Mouse (Mus musculus): ENCODE data around the gene Stat3. TPM values are rescaled to one million over a fixed set of nuclear protein-coding genes. Genes with fewer than 3 reads are reported as not detected.

Stat3 gene
- polyA plus RNA-seq, 1 experiment = 102 TPM

DNA sequence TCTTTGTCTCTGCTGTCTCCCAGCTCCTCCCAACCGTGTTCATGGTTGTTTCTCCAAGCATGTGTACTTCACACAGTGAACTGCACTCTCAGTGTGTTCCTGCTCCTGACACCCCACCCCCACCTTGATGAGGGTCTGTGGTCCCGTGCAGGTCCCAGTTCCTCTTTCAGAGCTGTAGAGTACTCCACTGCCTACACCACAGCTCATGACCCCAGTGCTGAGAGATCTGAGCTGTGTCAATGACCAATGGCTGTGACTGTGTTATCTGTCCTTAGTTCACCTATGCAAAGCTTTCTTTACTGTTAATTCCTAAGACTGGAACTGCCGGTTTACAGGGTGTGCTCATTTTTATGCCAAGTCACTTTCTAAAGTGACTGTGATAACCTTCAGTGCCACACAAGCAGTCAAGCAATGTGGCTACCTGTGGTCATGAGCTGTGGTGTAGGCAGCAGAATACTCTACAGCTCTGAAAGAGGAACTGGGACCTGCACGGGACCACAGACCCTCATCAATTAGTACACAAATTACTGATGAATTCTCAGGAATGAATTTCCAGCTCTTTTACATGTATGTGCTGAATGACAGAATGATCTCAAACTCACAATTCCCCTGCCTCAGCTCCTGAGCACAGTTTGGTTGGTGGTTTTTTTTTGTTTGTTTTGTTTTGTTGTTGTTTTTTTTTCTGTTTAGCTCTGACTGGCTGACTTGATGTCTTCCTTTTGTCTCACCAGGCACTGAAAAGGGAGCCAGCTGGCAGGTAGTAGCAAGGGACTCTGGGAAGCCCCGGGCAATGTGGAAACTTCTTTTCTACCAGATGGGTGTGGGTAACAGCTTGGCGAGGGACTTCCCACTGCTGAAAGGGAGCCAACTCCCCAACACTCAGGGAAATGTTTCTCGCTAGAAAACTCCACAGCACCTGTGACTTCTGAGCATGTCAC is 41.8 kb downstream of the Stat3 start:
- 56% methylated on average over 7 of the region's 7 CpGs for WGBS

DNA sequence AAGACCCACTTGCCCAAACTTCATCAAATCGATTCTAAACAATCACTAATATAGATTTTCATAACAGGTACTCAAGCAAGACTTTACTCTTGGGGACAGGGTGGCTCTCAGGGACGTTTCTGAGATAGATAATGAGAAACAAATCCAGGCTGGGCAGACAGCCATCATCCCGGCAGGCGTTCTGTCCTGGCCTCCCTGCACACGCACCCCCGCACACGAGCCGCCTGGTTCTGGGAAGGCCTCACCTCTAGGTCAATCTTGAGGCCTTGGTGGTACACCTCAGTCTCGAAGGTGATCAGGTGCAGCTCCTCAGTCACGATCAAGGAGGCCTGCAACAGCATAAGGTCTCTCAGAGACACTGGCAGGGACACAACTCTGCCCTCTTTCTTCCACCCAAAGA is 43.3 kb downstream of the Stat3 start:
- no peak for DNase-seq (ENCODE audit: low read depth, low spot score)
- WGBS = 76% methylated on average over 10 of the region's 10 CpGs

More for the DNA sequence above, 41.8 kb downstream of the Stat3 start:
- no peak for DNase-seq (ENCODE audit: low read depth, low spot score)

DNA sequence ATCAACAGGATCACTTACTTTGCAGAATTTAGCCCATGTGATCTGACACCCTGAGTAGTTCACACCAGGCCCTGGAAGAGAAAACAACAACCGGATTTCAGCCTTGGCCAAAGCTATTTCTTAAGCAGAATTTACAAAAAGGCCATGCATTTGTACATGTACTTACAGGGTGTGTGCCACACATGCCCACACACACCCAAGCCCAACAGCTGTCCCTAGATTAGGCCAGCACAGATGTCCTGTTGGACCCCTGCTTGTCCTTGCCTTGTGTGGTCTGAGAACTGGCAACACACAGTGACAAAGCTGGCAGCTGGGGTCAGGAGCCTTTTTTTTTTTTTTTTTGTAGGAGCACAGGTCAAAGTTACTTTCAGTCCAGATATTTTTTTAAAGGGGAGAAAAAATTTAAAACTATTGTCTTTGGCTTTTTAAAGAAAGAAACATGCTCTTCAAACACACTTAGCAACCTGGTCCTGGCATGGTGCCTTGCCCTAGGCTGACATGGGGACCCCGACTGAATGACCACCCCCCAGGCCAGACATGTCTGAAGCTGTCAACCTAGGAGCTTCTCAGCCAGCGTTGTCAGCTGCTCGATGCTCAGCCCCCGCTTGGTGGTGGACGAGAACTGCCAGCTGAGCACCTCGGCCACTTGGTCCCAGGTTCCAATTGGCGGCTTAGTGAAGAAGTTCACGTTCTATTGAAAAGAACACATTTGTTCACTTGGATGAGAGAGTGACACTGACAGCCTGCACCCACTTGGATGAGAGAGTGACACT is 45.0 kb downstream of the Stat3 start:
- no peak for DNase-seq (ENCODE audit: low read depth, low spot score)
- WGBS = 87% methylated on average over 9 of the region's 9 CpGs

DNA sequence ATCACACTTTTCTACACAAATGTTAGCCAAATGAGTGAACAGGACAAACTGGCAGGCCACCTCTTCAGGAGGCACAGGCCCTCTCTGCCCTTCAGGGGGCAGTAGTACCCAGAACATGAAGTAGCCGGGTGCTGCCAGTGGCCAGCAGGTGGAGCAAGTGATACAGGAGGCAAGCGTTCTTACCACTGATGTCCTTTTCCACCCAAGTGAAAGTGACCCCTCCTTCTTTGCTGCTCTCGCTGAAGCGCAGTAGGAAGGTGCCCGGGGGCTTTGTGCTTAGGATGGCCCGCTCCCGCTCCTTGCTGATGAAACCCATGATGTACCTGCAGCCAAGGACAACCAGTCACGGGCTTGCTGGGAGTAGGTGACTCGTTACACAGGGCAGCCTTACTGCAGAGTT is 45.9 kb downstream of the Stat3 start:
- peak; percentile 76 for DNase-seq (ENCODE audit: low read depth, low spot score)
- 16% methylated on average over 9 of the region's 9 CpGs for WGBS

DNA sequence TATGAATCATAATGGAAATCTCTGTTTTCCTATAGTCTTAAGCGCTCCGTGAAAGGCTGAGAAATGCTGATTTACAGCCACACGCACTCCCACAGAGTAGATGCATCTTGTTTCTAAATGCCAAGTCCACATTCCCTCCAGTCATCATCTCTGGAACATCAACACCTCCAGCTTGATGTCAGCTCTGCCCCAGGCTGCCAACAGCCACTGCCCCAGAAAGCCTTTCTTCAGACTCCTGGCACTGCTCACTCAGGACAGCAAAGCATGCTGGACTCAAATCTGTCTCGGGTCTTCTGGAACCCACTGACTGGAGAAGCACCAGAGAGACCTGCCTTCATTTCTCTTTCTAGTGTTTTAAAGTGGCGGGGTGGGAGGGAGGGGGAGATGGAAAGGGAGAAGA is 46.9 kb downstream of the Stat3 start:
- WGBS = 90% methylated on average over 5 of the region's 5 CpGs
- no peak for DNase-seq (ENCODE audit: low read depth, low spot score)

DNA sequence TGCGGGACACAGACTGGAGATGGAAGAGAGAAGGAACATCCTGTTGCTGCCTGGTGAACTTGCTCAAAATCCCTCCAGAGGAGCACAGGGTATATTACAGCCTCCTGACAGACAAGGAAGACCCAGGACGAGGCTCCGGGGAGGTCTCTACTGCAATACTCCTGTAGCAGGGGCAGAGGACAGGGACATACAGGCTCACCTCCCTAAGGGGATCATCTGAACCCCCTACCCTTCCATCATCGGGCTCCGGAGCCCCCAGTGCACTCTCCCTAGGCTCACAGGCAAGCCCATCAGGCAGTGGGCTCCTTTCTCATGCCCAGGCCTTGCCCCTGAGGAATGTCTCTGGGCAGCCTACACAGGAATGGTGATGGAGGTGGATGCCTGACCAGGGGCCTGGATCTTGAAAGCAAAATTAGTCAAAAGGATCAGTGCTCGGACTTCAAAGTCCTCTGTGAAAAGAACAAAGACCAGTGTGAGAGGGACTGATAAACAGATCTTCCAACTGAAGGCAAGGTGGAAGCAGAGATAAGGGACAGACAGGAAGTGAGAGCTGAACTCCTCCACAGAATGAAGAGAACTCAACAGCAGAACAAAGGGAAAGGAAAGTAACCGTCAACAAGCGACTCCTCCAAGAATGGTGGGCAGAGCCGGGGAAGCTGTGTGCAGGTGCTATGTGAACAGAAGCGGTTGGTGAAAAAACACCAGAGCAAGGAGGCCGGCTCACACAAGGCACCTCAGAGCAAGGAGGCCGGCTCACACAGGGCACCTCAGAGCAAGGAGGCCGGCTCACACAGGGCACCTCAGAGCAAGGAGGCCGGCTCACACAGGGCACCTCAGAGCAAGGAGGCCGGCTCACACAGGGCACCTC is 47.9 kb downstream of the Stat3 start:
- 77% methylated on average over 15 of the region's 15 CpGs for WGBS

DNA sequence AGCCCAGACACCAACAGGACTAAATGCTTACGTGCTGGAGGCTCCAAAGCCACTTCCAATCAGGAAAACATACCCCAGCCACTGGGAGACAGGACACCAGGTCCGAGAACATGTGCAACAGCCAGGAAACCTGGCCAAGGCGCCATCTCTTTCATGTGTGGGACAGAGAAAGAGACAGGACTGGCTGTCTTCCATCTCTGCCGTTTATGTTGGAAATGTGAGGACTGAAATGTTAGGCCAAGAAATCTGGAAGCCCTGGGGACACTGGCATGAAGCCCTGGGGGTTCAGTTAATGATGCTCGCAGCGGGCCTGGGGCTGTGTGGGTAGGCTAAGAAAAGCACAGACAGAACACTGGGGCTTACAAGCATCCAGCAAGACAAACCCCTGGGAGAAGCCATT is 48.9 kb downstream of the Stat3 start:
- WGBS = 86% methylated on average over 6 of the region's 6 CpGs
- DNase-seq (ENCODE audit: low read depth, low spot score) = no peak

More for the DNA sequence above, 47.9 kb downstream of the Stat3 start:
- no peak for DNase-seq (ENCODE audit: low read depth, low spot score)

DNA sequence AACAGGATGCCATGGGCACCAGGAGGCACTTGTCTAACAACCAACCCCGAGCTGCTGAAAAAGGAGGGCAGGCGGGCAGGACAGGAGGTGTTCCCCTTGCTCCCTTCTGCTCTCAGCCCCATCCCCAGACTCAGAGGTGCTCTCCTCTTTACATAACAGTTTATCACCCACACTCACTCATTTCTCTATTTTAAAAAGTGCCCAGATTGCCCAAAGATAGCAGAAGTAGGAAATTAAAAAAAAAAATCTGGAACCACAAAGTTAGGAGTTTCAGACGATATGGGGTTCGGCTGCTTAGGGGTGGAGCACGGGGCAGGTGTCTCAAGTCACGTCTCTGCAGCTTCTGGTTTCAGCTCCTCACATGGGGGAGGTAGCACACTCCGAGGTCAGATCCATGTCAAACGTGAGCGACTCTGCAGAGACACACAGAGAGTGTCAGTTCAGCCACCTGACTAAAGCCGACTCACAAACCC is 51.0 kb downstream of the Stat3 start:
- no peak for DNase-seq (ENCODE audit: low read depth, low spot score)
- whole genome bisulfite sequencing = 71% methylated on average over 10 of the region's 10 CpGs

DNA sequence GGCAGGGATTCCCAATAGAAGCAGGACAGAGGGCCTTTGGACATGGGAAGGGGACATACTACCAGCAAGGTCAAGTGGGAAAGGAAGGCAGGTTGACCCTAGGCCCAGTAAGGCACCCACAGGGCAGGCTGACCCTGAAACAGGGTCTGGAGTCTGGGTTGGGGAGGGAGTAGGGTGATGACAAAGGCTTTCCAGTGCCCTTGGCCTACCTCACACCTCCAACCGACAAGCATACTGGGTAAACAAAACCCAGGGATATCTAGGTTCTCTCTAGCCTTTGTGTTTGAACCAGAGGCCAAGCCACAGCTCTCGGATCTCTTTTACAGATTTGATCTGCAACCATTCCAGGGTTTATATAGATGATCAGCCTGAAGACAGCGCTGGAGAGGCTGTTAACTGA is 51.6 kb downstream of the Stat3 start:
- DNase-seq (ENCODE audit: low read depth, low spot score) = no peak
- 79% methylated on average over 3 of the region's 3 CpGs for WGBS

DNA sequence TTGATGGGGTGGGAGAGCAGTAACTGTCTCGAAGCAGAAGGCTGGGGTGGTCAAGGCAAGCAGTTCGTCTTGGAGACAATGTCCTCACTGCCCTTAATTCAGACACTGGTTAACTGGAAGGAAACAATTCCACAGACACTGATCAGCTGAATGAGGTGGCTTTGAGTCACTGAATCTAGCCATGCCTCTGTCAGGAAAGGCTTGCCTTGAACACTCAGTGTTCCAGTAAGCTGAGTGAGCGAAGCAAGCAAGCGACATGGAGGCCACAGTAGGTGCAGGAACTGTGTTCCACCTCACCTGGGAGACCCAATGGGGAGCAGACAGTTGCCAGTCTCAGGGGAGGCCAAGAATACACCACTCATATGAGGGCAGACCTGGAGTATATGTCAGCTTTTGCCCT is 52.1 kb downstream of the Stat3 start:
- DNase-seq (ENCODE audit: low read depth, low spot score) = no peak
- WGBS = 86% methylated on average over 4 of the region's 4 CpGs

DNA sequence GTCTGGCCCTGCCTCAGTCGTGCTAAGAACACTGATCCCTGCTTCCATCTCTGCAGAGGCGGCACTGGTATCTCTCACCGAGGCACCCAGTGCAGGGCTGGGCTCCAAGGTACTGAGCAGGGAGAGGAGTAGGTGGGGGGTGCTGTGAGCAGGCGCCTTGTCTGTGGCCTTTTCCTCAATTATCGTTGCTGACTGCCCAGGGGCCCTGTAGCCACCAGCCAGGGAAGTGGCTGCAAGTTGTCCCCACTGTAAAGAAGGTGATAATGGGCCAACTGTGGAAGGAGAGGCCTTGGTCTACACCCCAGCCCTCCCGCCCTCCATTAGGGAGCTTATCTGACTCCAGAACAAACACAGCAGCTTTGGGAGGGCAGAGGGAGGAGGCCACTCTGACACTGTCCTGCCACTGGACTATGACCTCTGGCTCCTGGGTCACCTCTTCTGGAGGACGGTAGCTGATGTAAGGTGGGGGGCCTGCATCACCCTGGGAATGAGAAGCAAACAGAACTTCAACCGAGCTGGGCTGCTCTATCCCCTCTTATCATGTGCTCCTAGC is 53.1 kb downstream of the Stat3 start:
- no peak for DNase-seq (ENCODE audit: low read depth, low spot score)
- WGBS = 42% methylated on average over 8 of the region's 8 CpGs

DNA sequence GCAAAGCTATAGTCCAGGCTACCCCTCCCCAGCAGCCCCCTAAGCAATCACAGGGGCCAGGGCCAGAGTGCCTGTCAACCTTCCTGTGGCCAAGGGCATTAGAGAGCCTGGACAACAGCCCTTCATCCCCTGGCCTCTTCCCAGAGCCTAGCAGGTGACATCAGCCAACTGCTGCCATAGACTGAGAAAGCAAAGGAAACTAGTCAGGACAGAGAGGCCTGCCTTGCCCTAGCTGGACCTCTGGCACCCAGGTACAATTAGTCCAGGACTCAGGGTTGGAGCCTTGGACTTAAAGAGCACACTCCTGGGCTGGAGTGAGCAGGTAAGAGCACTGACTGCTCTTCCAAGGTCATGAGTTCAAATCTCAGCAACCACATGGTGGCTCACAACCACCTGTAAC is 53.9 kb downstream of the Stat3 start:
- DNase-seq (ENCODE audit: low read depth, low spot score) = no peak

DNA sequence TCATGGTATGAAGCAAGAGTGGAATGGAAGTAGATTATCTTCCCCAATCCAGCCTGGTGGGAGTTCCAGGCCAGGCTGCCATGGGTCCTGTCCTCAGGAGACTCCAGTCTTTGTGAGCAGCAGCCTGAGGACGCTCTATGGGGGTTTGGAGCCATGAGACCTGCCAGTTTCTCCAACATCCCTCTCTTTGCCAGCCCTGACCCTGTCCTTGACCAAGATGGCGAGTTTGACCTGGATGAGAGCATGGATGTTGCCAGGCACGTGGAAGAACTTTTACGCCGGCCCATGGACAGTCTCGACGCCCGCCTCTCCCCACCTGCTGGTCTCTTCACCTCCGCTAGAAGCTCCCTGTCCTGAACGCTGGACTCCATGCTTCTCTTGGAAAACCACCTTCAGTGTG is 55.7 kb downstream of the Stat3 start:
- DNase-seq (ENCODE audit: low read depth, low spot score) = no peak
- 95% methylated on average over 10 of the region's 10 CpGs for WGBS

DNA sequence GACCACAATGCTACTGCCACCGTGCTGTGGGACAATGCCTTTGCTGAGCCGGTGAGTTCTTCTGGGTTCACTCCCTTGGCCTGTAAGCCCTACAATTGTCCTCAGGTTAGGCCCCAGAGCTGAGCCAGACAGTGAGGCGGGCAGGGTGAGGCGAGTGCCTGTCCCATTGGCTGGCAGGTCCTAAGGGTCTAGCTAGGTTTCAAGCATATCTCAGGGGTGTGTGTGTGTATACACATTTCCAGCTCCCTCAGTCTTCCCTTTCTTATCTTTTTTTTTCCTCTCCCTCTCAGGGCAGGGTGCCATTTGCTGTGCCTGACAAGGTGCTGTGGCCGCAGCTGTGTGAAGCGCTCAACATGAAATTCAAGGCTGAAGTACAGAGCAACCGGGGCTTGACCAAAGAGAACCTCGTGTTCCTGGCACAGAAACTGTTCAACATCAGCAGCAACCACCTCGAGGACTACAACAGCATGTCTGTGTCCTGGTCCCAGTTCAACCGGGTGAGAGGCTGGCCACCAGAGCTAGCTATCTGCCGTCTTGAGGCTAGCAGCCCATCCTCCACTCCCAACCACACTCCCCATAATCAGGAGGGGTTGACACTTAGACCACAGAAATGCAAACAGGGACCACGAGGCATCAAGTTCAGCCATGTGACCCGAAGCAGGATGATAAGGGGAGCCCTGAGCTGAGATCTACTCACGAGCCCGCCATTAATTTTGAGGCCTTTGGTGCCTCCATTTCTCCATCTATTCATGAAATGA is 59.8 kb downstream of the Stat3 start:
- WGBS = 83% methylated on average over 15 of the region's 15 CpGs
- DNase-seq (ENCODE audit: low read depth, low spot score) = no peak

DNA sequence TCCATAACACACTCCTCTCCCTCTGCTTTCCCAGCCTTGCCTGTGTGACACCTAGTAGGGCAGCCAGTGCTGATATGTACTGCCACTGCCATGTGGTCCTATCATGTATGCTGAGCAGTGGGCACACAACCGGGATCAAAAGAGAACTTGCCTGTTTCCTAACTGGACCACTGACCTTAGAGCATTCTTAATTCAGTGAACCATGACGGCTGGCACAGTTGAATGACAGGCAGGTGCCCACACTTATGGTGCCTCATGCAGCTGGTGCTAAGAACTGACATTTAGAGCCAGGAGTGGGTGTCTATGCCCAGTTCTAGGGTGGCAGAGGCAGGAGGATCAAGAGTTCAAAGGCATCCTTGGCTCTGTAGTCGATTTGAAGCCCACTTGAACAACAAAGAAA is 63.6 kb downstream of the Stat3 start:
- no peak for DNase-seq (ENCODE audit: low read depth, low spot score)
- WGBS = 85% methylated on average over 3 of the region's 3 CpGs

DNA sequence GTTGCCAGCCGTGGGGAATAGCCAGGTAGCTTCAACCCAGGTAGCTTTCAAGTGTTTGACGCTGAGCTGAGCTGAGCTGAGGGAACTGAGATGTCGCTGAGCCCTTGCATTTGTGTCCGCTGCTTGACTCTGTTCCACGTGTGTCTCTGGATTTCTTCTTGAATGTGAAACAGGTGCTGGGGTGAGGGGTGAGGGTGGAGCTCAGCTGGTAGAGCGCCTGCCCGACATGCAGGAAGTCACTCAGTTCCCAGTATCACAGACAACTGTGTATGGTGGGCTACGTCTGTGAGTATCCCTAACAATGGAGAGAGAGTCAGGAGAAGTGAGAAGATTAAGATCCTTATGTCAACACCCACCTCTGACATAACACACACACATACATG is 68.4 kb downstream of the Stat3 start:
- no peak for DNase-seq (ENCODE audit: low read depth, low spot score)
- WGBS = 77% methylated on average over 8 of the region's 8 CpGs

DNA sequence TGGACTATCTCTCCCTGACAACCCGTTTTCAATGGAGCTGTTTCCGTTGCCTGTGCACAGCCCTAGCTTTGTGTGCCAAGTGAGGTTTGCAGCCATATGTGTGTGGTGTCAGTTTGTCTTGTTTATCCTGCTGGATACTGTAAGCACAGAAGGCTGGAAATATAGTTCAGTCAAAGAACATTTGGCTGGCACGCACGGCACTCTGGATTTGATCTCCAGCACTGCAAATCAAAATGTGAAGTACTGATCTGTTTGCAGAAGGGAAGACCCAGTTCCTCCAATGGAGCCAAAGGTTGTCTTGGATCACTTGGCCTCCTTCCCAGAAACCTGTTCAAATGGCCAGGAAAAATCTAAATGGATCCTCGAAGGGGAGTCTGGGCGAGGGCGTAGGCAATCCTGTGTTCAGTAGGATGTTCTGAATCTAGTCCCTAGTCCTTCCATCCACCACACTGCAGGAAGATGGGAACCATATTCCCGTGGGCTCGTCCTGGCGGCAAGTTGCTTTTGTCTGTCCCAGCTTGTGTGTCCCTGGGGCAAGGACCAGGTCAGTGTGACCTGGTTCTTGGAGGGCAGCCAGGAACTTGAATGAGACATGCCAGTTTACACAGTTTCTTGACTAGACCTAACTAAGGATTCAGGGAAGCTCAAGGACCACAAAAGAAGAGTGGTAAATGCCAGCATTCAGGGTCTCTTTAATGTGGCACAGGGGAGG is 68.9 kb downstream of the Stat3 start:
- 46% methylated on average over 10 of the region's 10 CpGs for WGBS
- no peak for DNase-seq (ENCODE audit: low read depth, low spot score)

DNA sequence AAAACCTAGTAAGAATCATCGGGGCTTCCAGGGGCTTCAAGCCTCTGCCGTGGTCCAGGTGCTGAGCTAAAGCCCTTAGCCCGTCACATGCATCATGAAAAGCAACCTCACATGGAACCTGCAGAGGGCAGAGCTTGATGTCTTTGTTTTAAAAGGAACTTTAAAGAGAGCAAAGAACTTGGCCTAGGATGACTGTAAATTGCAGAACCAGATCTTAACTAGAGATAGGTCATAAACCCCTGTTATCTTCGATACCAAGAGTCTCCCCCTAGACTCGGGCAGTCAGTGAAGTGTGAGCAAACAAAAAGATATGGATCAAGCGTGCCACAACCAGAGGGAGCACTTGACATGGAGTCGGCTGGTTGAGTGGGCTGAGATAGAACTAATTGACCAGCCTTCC is 73.7 kb downstream of the Stat3 start:
- 79% methylated on average over 7 of the region's 7 CpGs for WGBS
- no peak for DNase-seq (ENCODE audit: low read depth, low spot score)

All from large intestine, adult 2 months (tissue).